Comparison of ENCODE assay signal across 8 mouse cellular contexts in the genomic region with DNA sequence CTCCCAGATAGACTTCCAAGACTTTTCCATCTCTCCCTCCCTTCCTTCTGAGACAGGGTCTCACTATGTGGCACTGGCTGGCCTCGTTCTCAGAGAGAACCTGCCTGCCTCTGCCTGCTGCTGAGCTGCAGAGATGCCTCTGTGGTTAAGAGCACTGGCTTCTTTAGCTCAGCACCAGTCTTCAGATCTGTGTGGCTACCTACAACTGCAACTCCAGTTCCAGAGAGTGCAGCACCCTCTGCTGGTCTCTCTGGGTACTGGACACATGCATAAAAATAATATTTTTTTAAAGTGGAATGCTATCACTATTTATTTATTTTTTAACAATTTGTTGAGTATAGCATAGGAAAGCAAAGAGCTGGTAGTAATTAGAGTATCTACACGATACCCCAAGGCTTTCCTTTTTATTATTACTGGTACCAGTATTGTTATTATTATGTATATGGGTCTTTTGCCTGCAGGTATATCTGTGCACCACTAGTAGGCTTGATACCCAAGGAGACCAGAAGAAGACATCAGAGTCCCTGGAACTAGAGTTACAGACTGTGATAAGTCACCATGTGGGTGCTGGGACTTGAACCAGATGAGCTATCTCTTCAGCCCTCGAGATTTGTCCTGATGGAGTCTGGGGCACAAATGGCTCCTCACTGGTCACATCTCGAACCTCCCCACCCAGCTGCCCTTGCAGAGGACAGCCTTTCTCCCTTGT. TPM values are rescaled to one million over a fixed set of nuclear protein-coding genes. Genes with fewer than 3 reads are reported as not detected.
A peak's percentile ranks its signal among the peaks of the same experiment; 100 is the strongest.
DNase-seq lines count a peak whose midpoint lies in the region; ATAC-seq and TF ChIP-seq lines count a peak whose summit lies in the region.

No protein-coding gene starts in this region.

- TF ChIP-seq POLR2A in cerebellum, adult 2 months (IDR thresholded peaks at IDR 0.05; ENCODE audit: borderline replicate concordance, insufficient read depth, low read length), result no peak

- no peak overlapping the region for H3K27ac ChIP-seq in cerebellum, adult 2 months (ENCODE audit: insufficient read depth, low read length)
- H3K27ac ChIP-seq in layer of hippocampus, adult 2 months, result no peak overlapping the region
- no peak overlapping the region for H3K27ac ChIP-seq in lung, embryonic 14.5 days (ENCODE audit: low read depth)

- peak; percentile 38 to 47 for DNase-seq in cerebellum, adult 2 months
- peak in 1 of 2 experiments; percentile 39 for DNase-seq in layer of hippocampus, adult 2 months (ENCODE audit: low spot score in 2 of 2)
- DNase-seq in layer of hippocampus, postnatal 36 days, result no peak
- no peak for DNase-seq in Patski (ENCODE audit: low read depth, low spot score)
- peak; percentile 78 for DNase-seq in lung, embryonic 14.5 days
- DNase-seq in splenic B cell, adult 2 months (ENCODE audit: low read depth, low spot score), result peak; percentile 81

- H3K9me3 ChIP-seq in lung, embryonic 14.5 days (ENCODE audit: low read depth, low read length), result no peaks in the 10 kb centered on the region

- H3K4me2 ChIP-seq in lung, embryonic 14.5 days, result no peak overlapping the region

- POLR2A ChIA-PET in Patski (lab: Charles Lee), result interaction anchor here (0.7 to 1.1 kb wide), 2 partner anchors 11 to 64 kb away, joined by 3 to 4 read pairs; no protein-coding TSS in a partner anchor

- H3K4me3 ChIP-seq in cerebellum, adult 2 months (replicated peaks; ENCODE audit: insufficient read depth, low read depth, low read length), result no peak overlapping the region
- H3K4me3 ChIP-seq in layer of hippocampus, adult 2 months, result no peak overlapping the region
- H3K4me3 ChIP-seq in lung, embryonic 14.5 days (ENCODE audit: low read depth, low read length), result no peak overlapping the region

- H3K9ac ChIP-seq in lung, embryonic 14.5 days, result no peak overlapping the region

- CTCF ChIA-PET in Patski (lab: Charles Lee), result interaction anchor here (0.6 to 5.9 kb wide), 28 partner anchors 9 to 152 kb away, joined by 3 to 41 read pairs (median 3); a partner anchor contains a TSS

- H3K27me3 ChIP-seq in cerebellum, adult 2 months (ENCODE audit: control insufficient read depth, insufficient read depth, low read length), result no peaks in the 10 kb centered on the region
- H3K27me3 ChIP-seq in Patski, result no peaks in the 10 kb centered on the region
- H3K27me3 ChIP-seq in lung, embryonic 14.5 days (ENCODE audit: insufficient read depth, low read length), result no peaks in the 10 kb centered on the region
- H3K27me3 ChIP-seq in splenic B cell, adult 2 months (ENCODE audit: control insufficient read depth, insufficient read depth, low read length, poor library complexity, severe bottlenecking), result no peaks in the 10 kb centered on the region

- H3K4me1 ChIP-seq in cerebellum, adult 2 months (ENCODE audit: control insufficient read depth, insufficient read depth, low read length), result no peaks in the 10 kb centered on the region; the same call in 1 of the 2 replicates
- 0 out of 2 replicates have a peak, but pooled peaks cover 5% of the 10 kb centered on the region for H3K4me1 ChIP-seq in lung, embryonic 14.5 days (ENCODE audit: insufficient read depth)

- WGBS in cerebellum, adult 2 months, result 70% methylated on average over 4 of the region's 4 CpGs
- 69% methylated on average over 4 of the region's 4 CpGs for WGBS in lung, embryonic 14.5 days

- H3K36me3 ChIP-seq in lung, embryonic 14.5 days (ENCODE audit: insufficient read depth), result no peaks in the 10 kb centered on the region
- H3K36me3 ChIP-seq in splenic B cell, adult 2 months (ENCODE audit: control insufficient read depth, insufficient read depth, low read length, poor library complexity, severe bottlenecking), result no peaks in the 10 kb centered on the region

- ATAC-seq in cerebellum, adult (ENCODE audit: insufficient number of reproducible peaks, low FRiP score, low TSS enrichment), result no peak
- ATAC-seq in Patski, result peak; percentile 68
- ATAC-seq in erythroid progenitor cell, adult 5-6 weeks (replicated peaks; ENCODE audit: low FRiP score, poor library complexity, severe bottlenecking), result peak; percentile 80
- ATAC-seq in lung, embryonic 14.5 days (ENCODE audit: insufficient read depth), result no peak

- in situ Hi-C loops in Patski (cut with MboI; ENCODE audit: low pct_unique_long_range_greater_than_20kb), result loop anchor here (10.0 kb wide), 1 partner anchor 119 kb away; no protein-coding TSS in a partner anchor

- peak; percentile 69 for TF ChIP-seq CTCF in cerebellum, adult 2 months (IDR thresholded peaks at IDR 0.05; ENCODE audit: borderline replicate concordance, insufficient read depth, low read depth, low read length)
- TF ChIP-seq CTCF in layer of hippocampus, adult 2 months (conservative IDR thresholded peaks at IDR 0.05), result peak; percentile 88
- peak; percentile 93 for TF ChIP-seq CTCF in Patski (IDR thresholded peaks at IDR 0.05)
- TF ChIP-seq CTCF in lung, embryonic 14.5 days (IDR thresholded peaks at IDR 0.05; ENCODE audit: low read depth), result peak; percentile 74

RNA-seq across cellular contexts. Expression of a gene that starts 13.0 kb away (rescaled TPM):
- polyA plus RNA-seq in cerebellum, adult 2 months (2012; rRNA removed), result 38.8 and 39.1 TPM in 2 replicates
- 10 to 100 TPM; 54.6 to 54.9 TPM for total RNA-seq in layer of hippocampus, adult 2 months (2021)
- total RNA-seq in layer of hippocampus, postnatal 36 days (2021), result 10 to 100 TPM; 50.2 to 52.0 TPM
- polyA plus RNA-seq in Patski (2021), result 69.6 TPM
- 35.0 and 53.2 TPM in 2 replicates for total RNA-seq in erythroid progenitor cell, adult 5-6 weeks (2015; ENCODE audit: low replicate concordance)
- 90.9 and 107 TPM in 2 replicates for total RNA-seq in erythroid progenitor cell, adult 5-6 weeks (2017; ENCODE audit: low replicate concordance)
- 59.4 and 60.8 TPM in 2 replicates for polyA plus RNA-seq in lung, embryonic 14.5 days (2014; fragmentation: Nextera tagmentation; extraction: Ambion mirVana)

RNA-seq across cellular contexts. Expression of a gene that starts 43.1 kb away (rescaled TPM):
- 1.6 and 2.0 TPM in 2 replicates for polyA plus RNA-seq in cerebellum, adult 2 months (2012; rRNA removed)
- not detected for total RNA-seq in layer of hippocampus, adult 2 months (2021)
- total RNA-seq in layer of hippocampus, postnatal 36 days (2021), result not detected
- 0.85 TPM for polyA plus RNA-seq in Patski (2021)
- total RNA-seq in erythroid progenitor cell, adult 5-6 weeks (2015; ENCODE audit: low replicate concordance), result not detected in 2 replicates
- total RNA-seq in erythroid progenitor cell, adult 5-6 weeks (2017; ENCODE audit: low replicate concordance), result 0.51 and 3.9 TPM in 2 replicates
- 2.7 and 3.6 TPM in 2 replicates for polyA plus RNA-seq in lung, embryonic 14.5 days (2014; fragmentation: Nextera tagmentation; extraction: Ambion mirVana)

RNA-seq across cellular contexts. Expression of a gene that starts 55.3 kb away (rescaled TPM):
- polyA plus RNA-seq in cerebellum, adult 2 months (2012; rRNA removed), result 538 and 547 TPM in 2 replicates
- total RNA-seq in layer of hippocampus, adult 2 months (2021), result 100 to 1,000 TPM; 287 to 299 TPM
- total RNA-seq in layer of hippocampus, postnatal 36 days (2021), result 100 to 1,000 TPM; 323 to 359 TPM
- polyA plus RNA-seq in Patski (2021), result 652 TPM
- total RNA-seq in erythroid progenitor cell, adult 5-6 weeks (2015; ENCODE audit: low replicate concordance), result 34.2 and 67.1 TPM in 2 replicates
- 9.3 and 17.5 TPM in 2 replicates for total RNA-seq in erythroid progenitor cell, adult 5-6 weeks (2017; ENCODE audit: low replicate concordance)
- 650 and 732 TPM in 2 replicates for polyA plus RNA-seq in lung, embryonic 14.5 days (2014; fragmentation: Nextera tagmentation; extraction: Ambion mirVana)

Comparison
In these comparisons a context has a peak if more than half of its experiments do, and no peak if none do; other contexts are left out.
1. DNase-seq: peak in cerebellum, adult 2 months (2 of 2), lung, embryonic 14.5 days (single experiment) and splenic B cell, adult 2 months (single experiment); none in layer of hippocampus, postnatal 36 days (0 of 2) and Patski (single experiment).
2. ATAC-seq: peak in Patski (single experiment) and erythroid progenitor cell, adult 5-6 weeks (single experiment); none in cerebellum, adult (single experiment) and lung, embryonic 14.5 days (single experiment).
3. RNA of a gene that starts 55.3 kb away (total RNA-seq): 323 to 359 TPM in layer of hippocampus, postnatal 36 days and 287 to 299 TPM in layer of hippocampus, adult 2 months; 9.3 to 67.1 TPM in erythroid progenitor cell, adult 5-6 weeks; every median in the first group is over 4 times any median in the second.
4. Peak in every context shown above with its lines, with median percentiles within 50 percentile points of each other: CTCF ChIP-seq.